Mouse (Mus musculus): ENCODE measurements around the gene Armc2. TPM values are rescaled to one million over a fixed set of nuclear protein-coding genes. Genes with fewer than 3 reads are reported as not detected.

The Armc2 gene
- total and polyA plus RNA-seq, 3 experiments, result 0.34 to 0.99 (median 0.90) TPM

- H3K27me3 ChIP-seq (replicated peaks), result no peaks in the 10 kb centered on the region
- no peak for DNase-seq (ENCODE audit: extremely low read depth)
- no peak overlapping the region for H3K4me2 ChIP-seq (ENCODE audit: insufficient read depth, low read depth, poor library complexity, severe bottlenecking)
- TF ChIP-seq TBP (conservative IDR thresholded peaks at IDR 0.05; ENCODE audit: low read depth, low read length) (no peak), MAX (IDR thresholded peaks at IDR 0.05; ENCODE audit: low read length) (no peak)
- H3K36me3 ChIP-seq (replicated peaks in 1 of 2; ENCODE audit: control insufficient read depth in 1 of 2, insufficient read depth in 1 of 2, low read length in 1 of 2), result no peaks in the 10 kb centered on the region
- H3K9me3 ChIP-seq (replicated peaks; ENCODE audit: low read length), result no peaks in the 10 kb centered on the region
- no peaks in the 10 kb centered on the region for H3K79me2 ChIP-seq (replicated peaks; ENCODE audit: control insufficient read depth, extremely low read depth, insufficient read depth, poor library complexity, severe bottlenecking)
- dilution Hi-C loops (cut with MboI; ENCODE audit: extremely low pct_ligation_motif_present, extremely low pct_unique_long_range_greater_than_20kb, low sequenced_read_pairs) (no loop called here), in situ Hi-C loops (cut with MboI; ENCODE audit: low pct_ligation_motif_present, low pct_unique_long_range_greater_than_20kb, low sequenced_read_pairs) (loop anchor here (25.0 kb wide), 1 partner anchor 292 kb away; the partner anchor contains the start of gene Ccdc162)
- no peaks in the 10 kb centered on the region for H3K4me1 ChIP-seq (ENCODE audit: control insufficient read depth in 1 of 2, insufficient read depth in 2 of 2)
- no peak overlapping the region for H3K9ac ChIP-seq (ENCODE audit: insufficient read depth, low read depth)
- no peak overlapping the region for H3K27ac ChIP-seq (ENCODE audit: insufficient read depth, low read depth)
- no peak overlapping the region for H3K4me3 ChIP-seq (replicated peaks in 1 of 3; ENCODE audit: low read depth in 2 of 3, low read length in 2 of 3, poor library complexity in 1 of 3)
These were observed 13.6 kb downstream of the Armc2 start for GRCm38 (mm10) chr10:42004690-42005089.

GRCm38 (mm10) chr10:42004056-42004455 lies 14.2 kb downstream of the Armc2 start:
- Histone ChIP-seq H3K4me3 (replicated peaks in 1 of 3; ENCODE audit: low read depth in 2 of 3, low read length in 2 of 3, poor library complexity in 1 of 3) (no peak overlapping the region), H3K27ac (ENCODE audit: insufficient read depth, low read depth) (no peak overlapping the region)
- dilution Hi-C loops (cut with MboI; ENCODE audit: extremely low pct_ligation_motif_present, extremely low pct_unique_long_range_greater_than_20kb, low sequenced_read_pairs), result no loop called here

GRCm38 (mm10) chr10:42003576-42003975 lies 14.7 kb downstream of the Armc2 start:
- in situ Hi-C loops (cut with MboI; ENCODE audit: low pct_ligation_motif_present, low pct_unique_long_range_greater_than_20kb, low sequenced_read_pairs) (loop anchor here (25.0 kb wide), 1 partner anchor 291 kb away; the partner anchor contains the start of gene Ccdc162), dilution Hi-C loops (cut with MboI; ENCODE audit: extremely low pct_ligation_motif_present, extremely low pct_unique_long_range_greater_than_20kb, low sequenced_read_pairs) (no loop called here)
- Histone ChIP-seq H3K27me3 (replicated peaks) (no peaks in the 10 kb centered on the region), H3K4me2 (ENCODE audit: insufficient read depth, low read depth, poor library complexity, severe bottlenecking) (no peak overlapping the region), H3K9me3 (replicated peaks; ENCODE audit: low read length) (no peaks in the 10 kb centered on the region), H3K27ac (ENCODE audit: insufficient read depth, low read depth) (no peak overlapping the region), H3K4me1 (ENCODE audit: control insufficient read depth in 1 of 2, insufficient read depth in 2 of 2) (no peaks in the 10 kb centered on the region), H3K4me3 (replicated peaks in 1 of 3; ENCODE audit: low read depth in 2 of 3, low read length in 2 of 3, poor library complexity in 1 of 3) (no peak overlapping the region), H3K79me2 (replicated peaks; ENCODE audit: control insufficient read depth, extremely low read depth, insufficient read depth, poor library complexity, severe bottlenecking) (no peaks in the 10 kb centered on the region), H3K36me3 (replicated peaks in 1 of 2; ENCODE audit: control insufficient read depth in 1 of 2, insufficient read depth in 1 of 2, low read length in 1 of 2) (no peaks in the 10 kb centered on the region), H3K9ac (ENCODE audit: insufficient read depth, low read depth) (no peak overlapping the region)
- TF ChIP-seq IRF4 (IDR thresholded peaks at IDR 0.05; ENCODE audit: low read depth, low read length), result no peak
- no peak for DNase-seq (ENCODE audit: extremely low read depth)

More at GRCm38 (mm10) chr10:42004056-42004455, 14.2 kb downstream of the Armc2 start:
- H3K79me2 ChIP-seq (replicated peaks; ENCODE audit: control insufficient read depth, extremely low read depth, insufficient read depth, poor library complexity, severe bottlenecking), result no peaks in the 10 kb centered on the region
- DNase-seq (ENCODE audit: extremely low read depth), result no peak
- no peak overlapping the region for H3K4me2 ChIP-seq (ENCODE audit: insufficient read depth, low read depth, poor library complexity, severe bottlenecking)
- TF ChIP-seq JUN (IDR thresholded peaks at IDR 0.05; ENCODE audit: insufficient read depth, low read depth, low read length), result no peak
- TF ChIP-seq ZMIZ1 (IDR thresholded peaks at IDR 0.05; ENCODE audit: low read depth, low read length), result no peak
- no peak for TF ChIP-seq MYC (IDR thresholded peaks at IDR 0.05; ENCODE audit: low read depth, low read length)
- no peak for TF ChIP-seq MAFK (IDR thresholded peaks at IDR 0.05; ENCODE audit: insufficient replicate concordance, low read length)
- no peak for TF ChIP-seq GABPA (IDR thresholded peaks at IDR 0.05; ENCODE audit: insufficient replicate concordance, low read depth, low read length)
- TF ChIP-seq E2F4 (IDR thresholded peaks at IDR 0.05; ENCODE audit: insufficient replicate concordance, low read depth, low read length), result no peak
- TF ChIP-seq POLR2A (IDR thresholded peaks at IDR 0.05; ENCODE audit: low read depth, low read length), result no peak
- TF ChIP-seq CHD1 (IDR thresholded peaks at IDR 0.05; ENCODE audit: low read depth, low read length), result no peak
- TF ChIP-seq IRF4 (IDR thresholded peaks at IDR 0.05; ENCODE audit: low read depth, low read length), result no peak
- no peak for TF ChIP-seq ZC3H11A (IDR thresholded peaks at IDR 0.05; ENCODE audit: low read depth, low read length)
- no peaks in the 10 kb centered on the region for H3K4me1 ChIP-seq (ENCODE audit: control insufficient read depth in 1 of 2, insufficient read depth in 2 of 2)
- no peaks in the 10 kb centered on the region for H3K9me3 ChIP-seq (replicated peaks; ENCODE audit: low read length)
- no peaks in the 10 kb centered on the region for H3K36me3 ChIP-seq (replicated peaks in 1 of 2; ENCODE audit: control insufficient read depth in 1 of 2, insufficient read depth in 1 of 2, low read length in 1 of 2)
- in situ Hi-C loops (cut with MboI; ENCODE audit: low pct_ligation_motif_present, low pct_unique_long_range_greater_than_20kb, low sequenced_read_pairs), result loop anchor here (25.0 kb wide), 1 partner anchor 292 kb away; the partner anchor contains the start of gene Ccdc162
- H3K9ac ChIP-seq (ENCODE audit: insufficient read depth, low read depth), result no peak overlapping the region
- no peaks in the 10 kb centered on the region for H3K27me3 ChIP-seq (replicated peaks)

Measured in CH12.LX (cell line).